In genomic region chr1:172319921-172320411, GRCm38 (mm10) we compare ENCODE assay signal across 9 mouse cellular contexts. TPM values are rescaled to one million over a fixed set of nuclear protein-coding genes. Genes with fewer than 3 reads are reported as not detected.
DNase-seq lines count a peak whose midpoint lies in the region.
"Had no signal": no experiment of that assay in that cellular context is flagged by ENCODE, and none has a peak within 500 bp of the region (broad histone marks: within the 10 kb centered on the region; RNA-seq: fewer than 3 reads in every experiment).

No protein-coding gene starts in this region.

- intact Hi-C loops in left cerebral cortex, postnatal 36 days (cut with DNase I) = loop anchor here (10.0 kb wide), 1 partner anchor 295 kb away; the partner anchor contains the start of gene Vangl2

- peak; percentile 52 for DNase-seq in embryo, embryonic 11 days
- DNase-seq in embryo, embryonic 10 days (ENCODE audit: low spot score) = no peak
- peak; percentile 67 for DNase-seq in right cerebral cortex, postnatal 25 days
- DNase-seq in right cerebral cortex, postnatal 4 days = no peak
- peak; percentile 59 to 72 for DNase-seq in left cerebral cortex, postnatal 36 days (ENCODE audit: low spot score in 2 of 2)
- no peak for DNase-seq in lung, postnatal 25 days (ENCODE audit: low spot score)
- no peak for DNase-seq in adrenal gland, postnatal 36 days
- DNase-seq in thymus, postnatal 4 days = no peak
- DNase-seq: lung, postnatal 10 days had no signal

RNA-seq across cellular contexts. Expression of gene Kcnj9, which starts 9.2 kb away (rescaled TPM):
- 100 to 1,000 TPM; 134 to 136 TPM for total RNA-seq in left cerebral cortex, postnatal 36 days (2021)
- under 1 TPM in 1 of 2 experiments, not detected in 1; 0.23 TPM for total RNA-seq in adrenal gland, postnatal 36 days (2021)

RNA-seq across cellular contexts. Expression of gene Kcnj10, which starts 21.0 kb away (rescaled TPM):
- total RNA-seq in left cerebral cortex, postnatal 36 days (2021) = 10 to 100 TPM; 86.8 to 97.1 TPM
- total RNA-seq in adrenal gland, postnatal 36 days (2021) = under 1 TPM; 0.46 to 0.56 TPM

RNA-seq across cellular contexts. Expression of gene Atp1a2, which starts 22.1 kb away (rescaled TPM):
- 100 to 1,000 TPM; 590 to 654 TPM for total RNA-seq in left cerebral cortex, postnatal 36 days (2021)
- total RNA-seq in adrenal gland, postnatal 36 days (2021) = 100 to 1,000 TPM; 134 to 155 TPM

RNA-seq across cellular contexts. Expression of gene Pigm, which starts 56.4 kb away (rescaled TPM):
- 1 to 10 TPM; 7.8 to 8.3 TPM for total RNA-seq in left cerebral cortex, postnatal 36 days (2021)
- 10 to 100 TPM; 11.2 to 13.2 TPM for total RNA-seq in adrenal gland, postnatal 36 days (2021)

RNA-seq across cellular contexts. Expression of gene Igsf8, which starts 58.5 kb away (rescaled TPM):
- 100 to 1,000 TPM; 253 to 300 TPM for total RNA-seq in left cerebral cortex, postnatal 36 days (2021)
- total RNA-seq in adrenal gland, postnatal 36 days (2021) = 10 to 100 TPM; 24.9 to 39.2 TPM

Comparison
In these comparisons a context has a peak if more than half of its experiments do, and no peak if none do; other contexts are left out.
1. DNase-seq: peak in embryo, embryonic 11 days (single experiment), right cerebral cortex, postnatal 25 days (single experiment) and left cerebral cortex, postnatal 36 days (2 of 2); none in embryo, embryonic 10 days (single experiment), right cerebral cortex, postnatal 4 days (single experiment), lung, postnatal 25 days (single experiment), adrenal gland, postnatal 36 days (0 of 2) and thymus, postnatal 4 days (single experiment).
2. RNA of gene Kcnj9, which starts 9.2 kb away (total RNA-seq): 134 to 136 TPM in left cerebral cortex, postnatal 36 days; 0.23 TPM in adrenal gland, postnatal 36 days; every median in the first group is over 100 times any median in the second.
3. RNA of gene Kcnj10, which starts 21.0 kb away (total RNA-seq): 86.8 to 97.1 TPM in left cerebral cortex, postnatal 36 days; 0.46 to 0.56 TPM in adrenal gland, postnatal 36 days; every median in the first group is over 10 times any median in the second.